Mouse (Mus musculus) erythroid progenitor cell, adult 5-6 weeks (primary cell): Measurements from ENCODE around the gene 2610318N02Rik. TPM values are rescaled to one million over a fixed set of nuclear protein-coding genes. Genes with fewer than 3 reads are reported as not detected.

Experiments used
- total RNA-seq, 2 experiments: library from RNA; stranded (forward) in 1 of 2; stranded (reverse) in 1 of 2; fragments of 150-400 nt in 1 of 2; fragments of 186-747, 209-891 nt in 1 of 2; gene quantifications; 2 replicates each; pipeline versions ENCODE4 v1.2.3 to v1.2.4; 2015 to 2017; ENCODE audit warnings: low replicate concordance in 2 of 2

2610318N02Rik gene
- total RNA-seq, 2 experiments from 2014 or later, result 2.9 to 5.9 TPM

Other genes starting within 250 kb of the 2610318N02Rik start
- 1.7 and 1.8 TPM in 2 replicates for gene Ppm1f, start 228.7 kb downstream of the 2610318N02Rik start, total RNA-seq (2015; ENCODE audit: low replicate concordance)
- 0.30 and 2.7 TPM in 2 replicates for gene Ppm1f, start 228.7 kb downstream of the 2610318N02Rik start, total RNA-seq (2017; ENCODE audit: low replicate concordance)
- 81.7 and 109 TPM in 2 replicates for gene Mapk1, start 141.8 kb downstream of the 2610318N02Rik start, total RNA-seq (2015; ENCODE audit: low replicate concordance)
- gene Mapk1, start 141.8 kb downstream of the 2610318N02Rik start, total RNA-seq (2017; ENCODE audit: low replicate concordance), result 113 and 116 TPM in 2 replicates
- not detected in 2 replicates for gene Ypel1, start 55.5 kb downstream of the 2610318N02Rik start, total RNA-seq (2015; ENCODE audit: low replicate concordance)
- gene Ypel1, start 55.5 kb downstream of the 2610318N02Rik start, total RNA-seq (2017; ENCODE audit: low replicate concordance), result not detected in 2 replicates
- 41.9 and 43.2 TPM in 2 replicates for gene Ppil2, start 13.9 kb downstream of the 2610318N02Rik start, total RNA-seq (2015; ENCODE audit: low replicate concordance)
- 37.7 and 65.6 TPM in 2 replicates for gene Ppil2, start 13.9 kb downstream of the 2610318N02Rik start, total RNA-seq (2017; ENCODE audit: low replicate concordance)
- 18.4 and 25.6 TPM in 2 replicates for gene Sdf2l1, start 7.2 kb upstream of the 2610318N02Rik start, total RNA-seq (2015; ENCODE audit: low replicate concordance)
- 7.2 and 15.7 TPM in 2 replicates for gene Sdf2l1, start 7.2 kb upstream of the 2610318N02Rik start, total RNA-seq (2017; ENCODE audit: low replicate concordance)
- gene Ydjc, start 19.5 kb upstream of the 2610318N02Rik start, total RNA-seq (2015; ENCODE audit: low replicate concordance), result not detected in 2 replicates
- 0.13 TPM in 1 of 2 replicates, not detected in the other for gene Ydjc, start 19.5 kb upstream of the 2610318N02Rik start, total RNA-seq (2017; ENCODE audit: low replicate concordance)
- gene Ccdc116, start 22.1 kb upstream of the 2610318N02Rik start, total RNA-seq (2015; ENCODE audit: low replicate concordance), result not detected in 2 replicates
- gene Ccdc116, start 22.1 kb upstream of the 2610318N02Rik start, total RNA-seq (2017; ENCODE audit: low replicate concordance), result 0.83 and 0.90 TPM in 2 replicates
- 110 and 161 TPM in 2 replicates for gene Ube2l3, start 77.5 kb upstream of the 2610318N02Rik start, total RNA-seq (2015; ENCODE audit: low replicate concordance)
- 31.6 and 40.6 TPM in 2 replicates for gene Ube2l3, start 77.5 kb upstream of the 2610318N02Rik start, total RNA-seq (2017; ENCODE audit: low replicate concordance)
- gene Rimbp3, start 83.4 kb upstream of the 2610318N02Rik start, total RNA-seq (2015; ENCODE audit: low replicate concordance), result not detected in 2 replicates
- 0.38 TPM in 1 of 2 replicates, not detected in the other for gene Rimbp3, start 83.4 kb upstream of the 2610318N02Rik start, total RNA-seq (2017; ENCODE audit: low replicate concordance)
- gene Hic2, start 108.4 kb upstream of the 2610318N02Rik start, total RNA-seq (2015; ENCODE audit: low replicate concordance), result under 0.01 TPM in 1 of 2 replicates, not detected in the other
- gene Hic2, start 108.4 kb upstream of the 2610318N02Rik start, total RNA-seq (2017; ENCODE audit: low replicate concordance), result 0.13 and 0.23 TPM in 2 replicates
- gene Tmem191c, start 150.9 kb upstream of the 2610318N02Rik start, total RNA-seq (2015; ENCODE audit: low replicate concordance), result 4.6 TPM in 1 of 2 replicates, not detected in the other
- not detected in 2 replicates for gene Tmem191c, start 150.9 kb upstream of the 2610318N02Rik start, total RNA-seq (2017; ENCODE audit: low replicate concordance)
- gene Serpind1, start 206.2 kb upstream of the 2610318N02Rik start, total RNA-seq (2015; ENCODE audit: low replicate concordance), result not detected in 2 replicates
- gene Serpind1, start 206.2 kb upstream of the 2610318N02Rik start, total RNA-seq (2017; ENCODE audit: low replicate concordance), result not detected in 2 replicates